Mouse (Mus musculus) liver, postnatal 0 days (tissue): ENCODE measurements around the gene Twsg1. TPM values are rescaled to one million over a fixed set of nuclear protein-coding genes. Genes with fewer than 3 reads are reported as not detected.

Source experiments
- ATAC-seq: fragments of 200-750 bp; cut with Nextera tagmentation; 2 replicates; pipeline ENCODE4 v1.8.0; 2017; ENCODE audit warnings: mild to moderate bottlenecking, moderate library complexity
- DNase-seq: peaks from one replicate; pipeline ENCODE4 v3.0.0-alpha.2; 2016
- H3K27ac ChIP-seq: fragments of 300-500 bp; sonication (generic); 2 replicates; pipeline ENCODE4 v1.5.1; 2014; ENCODE audit warnings: antibody characterized with exemption, moderate library complexity, mild to moderate bottlenecking, low read depth
- H3K27me3 ChIP-seq: fragments of 300-500 bp; sonication (generic); 2 replicates; pipeline ENCODE4 v1.6.1; 2014; ENCODE audit warnings: low read length, control low read depth, mixed read lengths; ENCODE audit not compliant: insufficient read depth
- H3K36me3 ChIP-seq: fragments of 300-500 bp; sonication (generic); replicated peaks from 2 replicates; pipeline ENCODE4 v1.6.1; 2014; ENCODE audit warnings: mild to moderate bottlenecking, control low read depth, low read length, moderate library complexity, mixed read lengths; ENCODE audit not compliant: insufficient read depth
- H3K4me1 ChIP-seq: fragments of 300-500 bp; sonication (generic); 2 replicates; pipeline ENCODE4 v1.6.1; 2014; ENCODE audit warnings: antibody characterized with exemption, mild to moderate bottlenecking, control low read depth; ENCODE audit not compliant: insufficient read depth
- H3K4me2 ChIP-seq: fragments of 300-500 bp; sonication (generic); 2 replicates; pipeline ENCODE4 v1.6.1; 2014; ENCODE audit warnings: low read depth, mild to moderate bottlenecking, low read length, moderate library complexity, mixed read lengths
- H3K4me3 ChIP-seq: fragments of 300-500 bp; sonication (generic); 2 replicates; pipeline ENCODE4 v1.5.1; 2014; ENCODE audit warnings: low read depth, low read length
- H3K9ac ChIP-seq: fragments of 300-500 bp; sonication (generic); replicated peaks from 2 replicates; pipeline ENCODE4 v1.6.1; 2014; ENCODE audit warnings: mild to moderate bottlenecking, moderate library complexity
- H3K9me3 ChIP-seq: fragments of 300-500 bp; sonication (generic); 2 replicates; pipeline ENCODE4 v1.6.1; 2016; ENCODE audit warnings: mild to moderate bottlenecking, control low read depth, low read length, mixed read lengths
- CTCF ChIP-seq: sonication (generic); IDR thresholded peaks from 2 replicates; pipeline ENCODE4 v1.5.1; 2016; ENCODE audit warnings: antibody characterized with exemption, low read depth
- EP300 ChIP-seq: IDR thresholded peaks from 2 replicates; pipeline ENCODE4 v1.6.1; 2016; ENCODE audit warnings: antibody characterized with exemption, low read depth, mild to moderate bottlenecking
- WGBS: fragments of 180-500 bp; shearing (Covaris S2); extraction: QIAGEN DNeasy Blood & Tissue Kit; methylation state at CpG from one replicate; pipeline ENCODE4 v1.1.7; 2014; ENCODE audit not compliant: insufficient replicate concordance; 5-methylcytosine and 5-hydroxymethylcytosine counted together
- polyA plus RNA-seq: library from polyadenylated mRNA; unstranded; fragments of >200 nt; fragmentation: Nextera tagmentation; extraction: Ambion mirVana; gene quantifications from 2 replicates; pipeline ENCODE4 v1.2.1, GENCODE M21; 2015

Gene Twsg1
- polyA plus RNA-seq, 1 experiment from 2014 or later, result 19.4 TPM

GRCm38 (mm10) chr17:65916135-65916668, 34.8 kb downstream of the Twsg1 start:
- DNase-seq (no peak), ATAC-seq (no peak)
- Histone ChIP-seq H3K4me2 (no peak overlapping the region), H3K27me3 (no peaks in the 10 kb centered on the region), H3K9me3 (no peaks in the 10 kb centered on the region), H3K36me3 (no peaks in the 10 kb centered on the region), H3K4me3 (no peak overlapping the region), H3K4me1 (peaks cover 10% of the 10 kb centered on the region), H3K9ac (no peak overlapping the region), H3K27ac (no peak overlapping the region; the same call in 1 of the 2 replicates)
- WGBS, result 67% methylated on average over 8 of the region's 8 CpGs
- TF ChIP-seq EP300 (no peak), CTCF (no peak)

DNA sequence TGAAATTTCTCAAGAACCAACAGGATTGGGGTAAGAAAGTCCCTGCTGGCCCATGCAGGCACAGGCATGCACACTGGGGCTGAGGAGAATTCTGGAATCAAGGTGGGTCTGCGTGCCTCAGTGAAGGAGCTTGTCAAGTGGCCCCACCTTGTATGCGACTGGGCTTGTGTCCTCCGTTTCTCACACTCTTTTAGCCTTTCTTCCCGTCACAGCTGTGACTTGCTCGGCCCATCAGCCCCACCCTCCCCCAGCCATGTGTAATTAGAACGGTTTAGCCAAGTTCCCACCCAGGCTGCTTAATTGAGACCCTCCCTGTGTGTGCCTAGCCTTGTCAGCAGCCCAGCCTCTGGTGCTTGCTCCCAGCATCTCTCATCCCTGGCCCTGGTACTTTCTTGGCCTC, 36.9 kb downstream of the Twsg1 start:
- Histone ChIP-seq H3K4me3 (no peak overlapping the region), H3K9me3 (no peaks in the 10 kb centered on the region), H3K4me2 (no peak overlapping the region), H3K9ac (no peak overlapping the region), H3K27ac (no peak overlapping the region), H3K27me3 (no peaks in the 10 kb centered on the region), H3K4me1 (peaks cover 5% of the 10 kb centered on the region), H3K36me3 (no peaks in the 10 kb centered on the region)
- ATAC-seq (no peak), DNase-seq (no peak)
- TF ChIP-seq EP300, result no peak
- TF ChIP-seq CTCF, result no peak
- 70% methylated on average over 6 of the region's 6 CpGs for WGBS

DNA sequence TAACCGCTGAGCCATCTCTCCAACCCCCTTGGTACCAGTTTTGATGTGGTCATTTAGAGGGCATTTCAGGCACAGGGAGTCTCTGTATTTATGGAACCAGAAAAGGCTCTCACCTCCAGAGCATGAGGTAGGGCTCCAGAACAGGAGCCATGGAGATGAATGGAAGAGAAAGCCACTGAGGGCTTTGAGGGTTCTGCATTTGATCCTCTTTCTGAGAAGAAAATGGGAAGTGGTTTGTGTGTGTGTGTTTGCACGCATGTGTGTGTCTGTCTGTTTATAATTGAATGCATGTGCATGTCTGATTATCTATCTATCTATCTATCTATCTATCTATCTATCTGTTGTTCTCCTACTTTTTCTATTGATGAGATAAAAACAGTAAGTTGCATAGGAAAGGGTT, 38.8 kb downstream of the Twsg1 start:
- no peak overlapping the region for H3K27ac ChIP-seq
- 60% methylated on average over 2 of the region's 2 CpGs for WGBS
- no peaks in the 10 kb centered on the region for H3K27me3 ChIP-seq
- H3K4me2 ChIP-seq, result no peak overlapping the region
- H3K9me3 ChIP-seq, result no peaks in the 10 kb centered on the region
- no peak overlapping the region for H3K9ac ChIP-seq
- H3K36me3 ChIP-seq, result no peaks in the 10 kb centered on the region
- H3K4me3 ChIP-seq, result no peak overlapping the region
- TF ChIP-seq CTCF (no peak), EP300 (no peak)
- peaks cover 4% of the 10 kb centered on the region; the same call in 1 of the 2 replicates for H3K4me1 ChIP-seq
- no peak for DNase-seq
- no peak for ATAC-seq

DNA sequence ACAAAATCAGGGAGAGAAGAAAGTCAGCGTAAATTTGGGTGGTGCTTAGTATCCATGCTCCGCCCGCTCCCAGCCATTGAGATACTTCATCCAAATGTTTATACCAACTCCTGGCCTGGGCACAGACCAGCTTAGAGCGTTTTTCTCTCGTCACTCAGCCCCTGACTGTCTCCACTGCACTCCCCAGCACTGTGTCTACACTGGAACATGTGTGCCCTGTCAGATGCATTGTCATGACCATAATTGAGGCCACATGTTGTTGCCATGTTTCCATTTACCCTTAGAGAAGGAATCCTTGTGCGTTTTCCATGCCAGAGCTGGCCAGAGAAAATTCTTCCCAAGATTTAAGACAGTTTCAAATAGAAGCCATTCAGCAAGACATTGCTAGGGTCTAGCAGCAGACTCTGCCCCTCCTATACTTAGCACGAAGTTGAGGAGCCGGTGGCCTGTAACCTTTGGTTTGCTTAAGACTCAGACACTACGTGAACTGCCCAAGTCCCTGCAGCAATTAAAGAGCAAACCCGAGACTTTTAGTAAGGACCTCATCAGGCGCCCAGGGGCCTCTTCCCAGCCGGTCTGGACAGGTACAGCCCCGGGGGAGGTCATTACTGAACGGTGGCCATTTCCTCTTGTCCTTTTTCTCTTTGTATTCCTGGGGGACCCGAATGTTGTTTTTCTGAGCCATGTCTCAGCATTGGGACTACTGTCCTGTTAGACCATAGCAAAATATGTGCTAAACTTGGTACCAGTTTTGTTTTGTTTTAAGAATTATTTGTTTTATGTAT, 39.5 kb downstream of the Twsg1 start:
- Histone ChIP-seq H3K9ac (no peak overlapping the region), H3K27ac (no peak overlapping the region), H3K27me3 (no peaks in the 10 kb centered on the region), H3K36me3 (no peaks in the 10 kb centered on the region), H3K4me2 (no peak overlapping the region), H3K9me3 (no peaks in the 10 kb centered on the region), H3K4me3 (no peak overlapping the region), H3K4me1 (peaks cover 4% of the 10 kb centered on the region; the same call in 1 of the 2 replicates)
- WGBS, result 80% methylated on average over 15 of the region's 15 CpGs
- ATAC-seq (no peak), DNase-seq (no peak)
- TF ChIP-seq CTCF (no peak), EP300 (no peak)

GRCm38 (mm10) chr17:65908270-65908669, 42.8 kb downstream of the Twsg1 start:
- Histone ChIP-seq H3K4me3 (no peak overlapping the region), H3K9ac (no peak overlapping the region), H3K4me2 (no peak overlapping the region), H3K27me3 (no peaks in the 10 kb centered on the region), H3K27ac (no peak overlapping the region), H3K36me3 (no peaks in the 10 kb centered on the region), H3K4me1 (peaks cover 2% of the 10 kb centered on the region; the same call in 1 of the 2 replicates), H3K9me3 (peaks cover under 1% of the 10 kb centered on the region)
- DNase-seq (no peak), ATAC-seq (no peak)
- TF ChIP-seq EP300 (no peak), CTCF (no peak)

DNA sequence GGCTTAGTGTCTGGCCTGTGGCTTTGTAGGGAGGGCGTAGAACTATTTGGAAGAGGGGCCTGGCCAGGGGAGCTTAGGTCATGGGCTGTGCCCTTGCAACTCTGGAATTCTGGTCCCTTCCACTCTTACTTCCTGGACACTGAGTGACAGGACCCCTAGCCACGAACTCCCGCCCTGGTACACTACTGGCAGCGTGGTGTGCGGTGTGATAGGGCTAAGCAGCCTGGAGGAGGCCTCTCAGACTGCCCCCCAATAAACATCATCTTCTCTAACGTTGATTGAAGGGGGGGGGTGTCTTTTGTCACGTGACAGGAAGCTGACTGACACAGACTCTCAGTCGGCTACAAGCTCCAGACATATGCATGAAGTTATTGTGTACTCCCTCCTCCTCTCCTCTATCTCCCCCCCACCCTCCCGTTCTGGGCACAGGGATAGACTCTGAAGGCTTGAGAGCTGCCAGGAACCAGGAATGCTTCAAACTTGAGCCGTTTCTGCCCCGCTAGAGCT, 44.1 kb downstream of the Twsg1 start:
- H3K4me1 ChIP-seq, result no peaks in the 10 kb centered on the region
- no peak overlapping the region for H3K4me3 ChIP-seq
- peak; percentile 72 for ATAC-seq
- peak overlapping the region; percentile 57 for H3K4me2 ChIP-seq
- H3K9ac ChIP-seq, result no peak overlapping the region
- WGBS, result 34% methylated on average over 11 of the region's 11 CpGs
- peaks cover 6% of the 10 kb centered on the region for H3K9me3 ChIP-seq
- H3K27me3 ChIP-seq, result no peaks in the 10 kb centered on the region
- H3K36me3 ChIP-seq, result no peaks in the 10 kb centered on the region
- DNase-seq, result peak; percentile 26
- peak overlapping the region; percentile 16; the same call in 1 of the 2 replicates for H3K27ac ChIP-seq
- TF ChIP-seq EP300, result no peak
- TF ChIP-seq CTCF, result no peak
